11 mouse cellular contexts compared by ENCODE assay signal in the genomic region with DNA sequence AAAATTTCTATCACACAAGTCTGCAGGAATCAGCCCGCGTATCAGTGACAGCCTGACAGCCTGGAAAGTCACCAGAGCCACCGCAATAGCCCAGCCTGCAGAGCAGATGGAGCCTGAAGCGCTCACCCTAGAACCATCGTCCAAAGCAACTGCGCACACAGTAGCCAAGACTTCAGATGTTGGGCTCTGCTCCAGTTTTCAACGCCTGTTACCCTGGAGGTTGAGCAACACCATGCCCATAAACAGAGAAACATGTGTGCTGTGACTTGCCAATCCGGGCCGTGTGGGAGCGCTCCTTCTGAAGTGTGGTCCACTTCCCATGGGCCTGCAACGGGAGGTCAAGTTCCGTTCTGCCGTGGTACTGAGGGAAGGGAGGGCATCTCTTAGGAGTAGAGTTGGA. TPM values are rescaled to one million over a fixed set of nuclear protein-coding genes. Genes with fewer than 3 reads are reported as not detected.
DNase-seq lines count a peak whose midpoint lies in the region; ATAC-seq and TF ChIP-seq lines count a peak whose summit lies in the region.
"Had no signal": no experiment of that assay in that cellular context is flagged by ENCODE, and none has a peak within 500 bp of the region (broad histone marks: within the 10 kb centered on the region; RNA-seq: fewer than 3 reads in every experiment).

No protein-coding gene starts in this region.

- peak overlapping the region; percentile 19 for H3K27ac ChIP-seq in heart, embryonic 16.5 days (ENCODE audit: low read length)
- no peak overlapping the region for H3K27ac ChIP-seq in cerebellum, adult 2 months (ENCODE audit: insufficient read depth, low read length)
- H3K27ac ChIP-seq in left cerebral cortex, adult 2 months, result no peak overlapping the region
- H3K27ac ChIP-seq: neural tube, embryonic 13.5 days had no signal

- 37% methylated on average over 13 of the region's 13 CpGs for WGBS in heart, embryonic 16.5 days
- 22% methylated on average over 13 of the region's 13 CpGs for WGBS in cerebellum, adult 2 months

- H3K4me1 ChIP-seq in heart, embryonic 16.5 days (ENCODE audit: control insufficient read depth, insufficient read depth, low read length), result peaks cover 26% of the 10 kb centered on the region
- no peaks in the 10 kb centered on the region for H3K4me1 ChIP-seq in cerebellum, adult 2 months (ENCODE audit: control insufficient read depth, insufficient read depth, low read length)
- H3K4me1 ChIP-seq: neural tube, embryonic 13.5 days had no signal

- no peak for TF ChIP-seq POLR2A in cerebellum, adult 2 months (IDR thresholded peaks at IDR 0.05; ENCODE audit: borderline replicate concordance, insufficient read depth, low read length)

- H3K9ac ChIP-seq in heart, embryonic 16.5 days (ENCODE audit: low read length), result no peak overlapping the region
- H3K9ac ChIP-seq: neural tube, embryonic 13.5 days had no signal

- peak; percentile 12 to 33 for DNase-seq in layer of hippocampus, postnatal 14 days (ENCODE audit: low spot score in 2 of 2)
- DNase-seq in layer of hippocampus, postnatal 36 days, result no peak
- peak; percentile 66 for DNase-seq in gastrocnemius, adult 18-20 months (ENCODE audit: low spot score)
- peak; percentile 74 for DNase-seq in lung, postnatal 25 days (ENCODE audit: low spot score)
- DNase-seq in cerebellum, adult 2 months, result no peak
- DNase-seq in left cerebral cortex, adult 2 months (ENCODE audit: extremely low spot score in 1 of 2, low spot score in 2 of 2), result no peak
- DNase-seq: thymus, postnatal 4 days had no signal

- intact Hi-C loops in left cerebral cortex, adult 2 months (cut with DNase I), result no loop called here

- H3K4me2 ChIP-seq in heart, embryonic 16.5 days (ENCODE audit: low read depth, low read length), result no peak overlapping the region
- H3K4me2 ChIP-seq: neural tube, embryonic 13.5 days had no signal

- no peaks in the 10 kb centered on the region for H3K27me3 ChIP-seq in heart, embryonic 16.5 days (ENCODE audit: control insufficient read depth, insufficient read depth, low read length)
- H3K27me3 ChIP-seq in cerebellum, adult 2 months (ENCODE audit: control insufficient read depth, insufficient read depth, low read length), result no peaks in the 10 kb centered on the region
- H3K27me3 ChIP-seq: neural tube, embryonic 13.5 days had no signal

- no peaks in the 10 kb centered on the region for H3K36me3 ChIP-seq in heart, embryonic 16.5 days (ENCODE audit: control insufficient read depth, insufficient read depth)
- H3K36me3 ChIP-seq: neural tube, embryonic 13.5 days had no signal

- H3K9me3 ChIP-seq in heart, embryonic 16.5 days (replicated peaks; ENCODE audit: control insufficient read depth, low read length), result no peaks in the 10 kb centered on the region
- H3K9me3 ChIP-seq: neural tube, embryonic 13.5 days had no signal

- H3K4me3 ChIP-seq in heart, embryonic 16.5 days (ENCODE audit: low read length), result no peak overlapping the region
- no peak overlapping the region for H3K4me3 ChIP-seq in cerebellum, adult 2 months (replicated peaks; ENCODE audit: insufficient read depth, low read depth, low read length)
- H3K4me3 ChIP-seq in left cerebral cortex, adult 2 months, result no peak overlapping the region
- H3K4me3 ChIP-seq: neural tube, embryonic 13.5 days had no signal

- ATAC-seq in heart, embryonic 16.5 days (replicated peaks; ENCODE audit: extremely low read depth, insufficient read depth, low FRiP score), result peak; percentile 66
- ATAC-seq: intestine, postnatal 0 days had no signal

- TF ChIP-seq CTCF in cerebellum, adult 2 months (IDR thresholded peaks at IDR 0.05; ENCODE audit: borderline replicate concordance, insufficient read depth, low read depth, low read length), result no peak
- no peak for TF ChIP-seq CTCF in left cerebral cortex, adult 2 months (IDR thresholded peaks at IDR 0.05)

RNA-seq across cellular contexts. Expression of a gene that starts 44.2 kb away (rescaled TPM):
- total RNA-seq in layer of hippocampus, postnatal 14 days (2021), result 100 to 1,000 TPM in 1 of 2 experiments, 10 to 100 TPM in 1; 98.6 to 114 TPM
- 100 to 1,000 TPM; 121 to 127 TPM for total RNA-seq in layer of hippocampus, postnatal 36 days (2021)
- 10 to 100 TPM; 39.5 to 54.4 TPM for total RNA-seq in gastrocnemius, adult 18-20 months (2021)
- 0.54 and 1.9 TPM in 2 replicates for polyA plus RNA-seq in heart, embryonic 16.5 days (2015; fragmentation: Nextera tagmentation; extraction: Ambion mirVana)
- 65.0 and 78.2 TPM in 2 replicates for polyA plus RNA-seq in cerebellum, adult 2 months (2012; rRNA removed)
- total RNA-seq in left cerebral cortex, adult 2 months (2021), result 100 to 1,000 TPM; 135 to 143 TPM
- total RNA-seq: megakaryocyte progenitor cell, adult 5-6 weeks had no signal

Comparison
In these comparisons a context has a peak if more than half of its experiments do, and no peak if none do; other contexts are left out.
1. DNase-seq: peak in layer of hippocampus, postnatal 14 days (2 of 2), gastrocnemius, adult 18-20 months (single experiment) and lung, postnatal 25 days (single experiment); none in layer of hippocampus, postnatal 36 days (0 of 2), cerebellum, adult 2 months (0 of 2) and left cerebral cortex, adult 2 months (0 of 2).